Mouse (Mus musculus): ENCODE results near the gene Epha1. TPM values are rescaled to one million over a fixed set of nuclear protein-coding genes. Genes with fewer than 3 reads are reported as not detected.

Gene Epha1
- polyA plus RNA-seq, 1 experiment from 2014 or later, result 20.1 TPM

DNA sequence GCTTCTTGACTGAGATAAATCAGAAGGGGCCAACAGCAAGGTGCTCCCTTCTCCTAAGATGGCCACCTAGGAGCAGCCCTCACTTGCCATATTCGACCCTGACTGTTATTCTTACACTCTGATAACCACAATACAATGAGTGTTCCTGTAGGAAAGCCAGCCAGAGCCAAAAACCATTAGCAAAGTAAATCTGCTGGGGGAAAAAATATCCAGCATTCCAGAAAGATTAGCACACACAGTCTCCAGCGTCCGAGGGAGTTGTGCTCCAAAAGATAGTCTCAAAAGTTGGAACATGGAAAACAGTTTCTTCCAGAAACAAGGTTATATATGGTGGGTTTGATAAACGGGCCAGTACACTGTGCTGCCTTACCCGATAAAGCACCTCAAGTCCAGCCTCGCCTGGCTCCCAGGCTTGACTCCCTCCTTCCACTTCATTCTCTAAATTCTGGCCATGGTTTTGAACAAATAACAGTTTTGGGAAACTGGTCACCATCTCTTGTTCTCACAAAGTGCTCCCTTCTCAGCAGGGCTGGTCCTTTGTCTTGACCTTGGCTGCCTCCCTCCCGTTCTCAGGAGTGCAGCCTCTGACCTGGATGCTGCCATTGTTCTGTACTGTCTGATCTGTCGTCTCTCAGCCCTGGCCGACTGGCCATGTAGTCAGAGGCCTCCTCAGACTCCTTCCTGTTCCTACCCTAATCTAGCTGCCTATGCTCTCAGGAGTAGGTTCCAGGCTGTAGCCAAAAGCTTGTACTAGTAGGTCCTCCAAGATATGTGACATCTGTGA lies 13.5 kb downstream of the Epha1 start:
- peaks cover 39% of the 10 kb centered on the region for H3K36me3 ChIP-seq (ENCODE audit: control insufficient read depth, insufficient read depth, low read length)
- H3K4me2 ChIP-seq (replicated peaks; ENCODE audit: low read depth), result no peak overlapping the region
- H3K27ac ChIP-seq (replicated peaks), result peak overlapping the region; percentile 31; the same call in 1 of the 2 replicates
- TF ChIP-seq CTCF (IDR thresholded peaks at IDR 0.05; ENCODE audit: low read depth) (no peak), EP300 (optimal IDR thresholded peaks at IDR 0.05) (no peak)
- H3K27me3 ChIP-seq (ENCODE audit: control insufficient read depth, insufficient read depth, low read length), result no peaks in the 10 kb centered on the region
- no peaks in the 10 kb centered on the region for H3K9me3 ChIP-seq (ENCODE audit: control insufficient read depth, low read length)
- DNase-seq (ENCODE audit: low spot score) (no peak), ATAC-seq (ENCODE audit: low FRiP score, low TSS enrichment) (no peak)
- no peak overlapping the region for H3K4me3 ChIP-seq (ENCODE audit: low read depth, low read length)
- H3K4me1 ChIP-seq (replicated peaks; ENCODE audit: control insufficient read depth, insufficient read depth), result no peaks in the 10 kb centered on the region; the same call in 1 of the 2 replicates
- H3K9ac ChIP-seq (ENCODE audit: low read length), result no peak overlapping the region
- 53% methylated on average over 9 of the region's 9 CpGs for WGBS

DNA sequence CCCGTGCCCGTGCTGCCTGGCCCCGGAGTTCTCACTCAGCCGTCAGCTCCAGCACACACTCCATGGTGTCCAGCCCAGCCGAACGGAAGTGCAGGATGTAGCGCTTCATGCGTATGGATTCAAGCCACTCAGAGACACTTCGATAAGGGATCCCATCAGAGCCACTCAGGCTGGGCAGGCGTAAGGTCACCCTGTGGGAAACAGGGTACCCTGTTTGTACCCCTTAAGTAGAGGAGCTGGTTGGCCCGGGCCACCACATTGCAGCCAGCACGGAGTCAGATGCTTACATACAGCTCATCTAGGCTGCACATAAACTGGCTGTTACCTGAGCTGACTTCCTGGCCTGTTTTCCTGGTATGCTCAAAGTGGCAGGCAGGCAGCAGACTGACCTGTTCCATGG lies 14.2 kb downstream of the Epha1 start:
- TF ChIP-seq EP300 (optimal IDR thresholded peaks at IDR 0.05), result no peak
- no peak for TF ChIP-seq CTCF (IDR thresholded peaks at IDR 0.05; ENCODE audit: low read depth)
- Histone ChIP-seq H3K36me3 (ENCODE audit: control insufficient read depth, insufficient read depth, low read length) (peaks cover 39% of the 10 kb centered on the region), H3K27me3 (ENCODE audit: control insufficient read depth, insufficient read depth, low read length) (no peaks in the 10 kb centered on the region), H3K27ac (replicated peaks) (0 out of 2 replicates have a peak overlapping the region, but pooled peaks have one; percentile 13), H3K9me3 (ENCODE audit: control insufficient read depth, low read length) (no peaks in the 10 kb centered on the region), H3K9ac (ENCODE audit: low read length) (no peak overlapping the region), H3K4me2 (replicated peaks; ENCODE audit: low read depth) (no peak overlapping the region), H3K4me3 (ENCODE audit: low read depth, low read length) (no peak overlapping the region), H3K4me1 (replicated peaks; ENCODE audit: control insufficient read depth, insufficient read depth) (no peaks in the 10 kb centered on the region; the same call in 1 of the 2 replicates)
- DNase-seq (ENCODE audit: low spot score), result no peak
- WGBS, result 87% methylated on average over 12 of the region's 12 CpGs
- no peak for ATAC-seq (ENCODE audit: low FRiP score, low TSS enrichment)

DNA sequence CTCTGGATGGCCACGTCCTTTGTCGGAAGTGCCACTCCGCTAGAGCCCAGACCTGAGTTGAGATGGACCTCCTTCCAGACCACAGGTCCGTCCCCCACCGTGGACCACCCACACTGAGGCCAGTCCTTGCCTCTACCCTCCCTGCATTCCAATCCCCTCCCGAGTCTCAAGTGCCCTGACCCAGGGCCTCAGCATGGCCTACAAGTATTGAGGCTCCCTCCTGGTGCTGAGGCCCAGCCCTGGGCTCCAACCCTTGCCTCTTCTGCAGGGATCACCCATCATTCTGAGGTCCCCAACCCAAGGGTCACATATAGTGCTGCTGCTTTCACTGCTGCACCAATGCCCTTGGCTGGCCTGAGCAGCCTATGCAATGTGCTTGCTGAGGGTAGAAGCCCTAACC lies 15.2 kb downstream of the Epha1 start:
- Histone ChIP-seq H3K9me3 (ENCODE audit: control insufficient read depth, low read length) (no peaks in the 10 kb centered on the region), H3K27ac (replicated peaks) (no peak overlapping the region), H3K4me1 (replicated peaks; ENCODE audit: control insufficient read depth, insufficient read depth) (peaks cover 2% of the 10 kb centered on the region), H3K4me3 (ENCODE audit: low read depth, low read length) (no peak overlapping the region), H3K36me3 (ENCODE audit: control insufficient read depth, insufficient read depth, low read length) (peaks cover 41% of the 10 kb centered on the region), H3K4me2 (replicated peaks; ENCODE audit: low read depth) (no peak overlapping the region), H3K27me3 (ENCODE audit: control insufficient read depth, insufficient read depth, low read length) (no peaks in the 10 kb centered on the region), H3K9ac (ENCODE audit: low read length) (no peak overlapping the region)
- DNase-seq (ENCODE audit: low spot score), result no peak
- TF ChIP-seq EP300 (optimal IDR thresholded peaks at IDR 0.05) (no peak), CTCF (IDR thresholded peaks at IDR 0.05; ENCODE audit: low read depth) (no peak)
- no peak for ATAC-seq (ENCODE audit: low FRiP score, low TSS enrichment)
- WGBS, result 64% methylated on average over 6 of the region's 6 CpGs

DNA sequence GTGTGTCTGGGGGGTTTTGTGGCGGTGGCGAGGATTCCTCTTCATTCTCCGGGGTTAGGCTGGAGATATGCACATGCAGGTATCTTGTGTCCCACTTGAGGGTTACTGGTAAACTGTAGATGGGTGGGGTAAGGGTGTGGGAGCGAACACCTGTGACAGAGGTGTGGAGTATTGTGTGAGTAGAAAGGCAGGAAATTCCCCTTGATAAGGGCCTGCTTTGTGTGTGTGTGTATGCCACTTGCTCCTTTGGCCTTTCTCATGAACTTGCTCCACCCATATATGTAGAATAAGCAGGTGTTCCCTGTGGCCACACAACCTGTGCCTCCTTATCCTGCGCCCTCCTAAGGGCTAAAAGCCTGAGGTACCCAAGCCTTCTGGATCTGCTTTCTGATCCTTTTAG lies 16.2 kb downstream of the Epha1 start:
- TF ChIP-seq CTCF (IDR thresholded peaks at IDR 0.05; ENCODE audit: low read depth), result no peak
- TF ChIP-seq EP300 (optimal IDR thresholded peaks at IDR 0.05), result no peak
- Histone ChIP-seq H3K27ac (replicated peaks) (peak overlapping the region; percentile 40; the same call in 1 of the 2 replicates), H3K4me3 (ENCODE audit: low read depth, low read length) (no peak overlapping the region), H3K27me3 (ENCODE audit: control insufficient read depth, insufficient read depth, low read length) (no peaks in the 10 kb centered on the region), H3K9ac (ENCODE audit: low read length) (no peak overlapping the region), H3K4me1 (replicated peaks; ENCODE audit: control insufficient read depth, insufficient read depth) (peaks cover 7% of the 10 kb centered on the region), H3K4me2 (replicated peaks; ENCODE audit: low read depth) (no peak overlapping the region), H3K36me3 (ENCODE audit: control insufficient read depth, insufficient read depth, low read length) (peaks cover 41% of the 10 kb centered on the region), H3K9me3 (ENCODE audit: control insufficient read depth, low read length) (no peaks in the 10 kb centered on the region)
- DNase-seq (ENCODE audit: low spot score) (peak; percentile 54), ATAC-seq (ENCODE audit: low FRiP score, low TSS enrichment) (peak; percentile 85)
- WGBS, result 70% methylated on average over 5 of the region's 5 CpGs

DNA sequence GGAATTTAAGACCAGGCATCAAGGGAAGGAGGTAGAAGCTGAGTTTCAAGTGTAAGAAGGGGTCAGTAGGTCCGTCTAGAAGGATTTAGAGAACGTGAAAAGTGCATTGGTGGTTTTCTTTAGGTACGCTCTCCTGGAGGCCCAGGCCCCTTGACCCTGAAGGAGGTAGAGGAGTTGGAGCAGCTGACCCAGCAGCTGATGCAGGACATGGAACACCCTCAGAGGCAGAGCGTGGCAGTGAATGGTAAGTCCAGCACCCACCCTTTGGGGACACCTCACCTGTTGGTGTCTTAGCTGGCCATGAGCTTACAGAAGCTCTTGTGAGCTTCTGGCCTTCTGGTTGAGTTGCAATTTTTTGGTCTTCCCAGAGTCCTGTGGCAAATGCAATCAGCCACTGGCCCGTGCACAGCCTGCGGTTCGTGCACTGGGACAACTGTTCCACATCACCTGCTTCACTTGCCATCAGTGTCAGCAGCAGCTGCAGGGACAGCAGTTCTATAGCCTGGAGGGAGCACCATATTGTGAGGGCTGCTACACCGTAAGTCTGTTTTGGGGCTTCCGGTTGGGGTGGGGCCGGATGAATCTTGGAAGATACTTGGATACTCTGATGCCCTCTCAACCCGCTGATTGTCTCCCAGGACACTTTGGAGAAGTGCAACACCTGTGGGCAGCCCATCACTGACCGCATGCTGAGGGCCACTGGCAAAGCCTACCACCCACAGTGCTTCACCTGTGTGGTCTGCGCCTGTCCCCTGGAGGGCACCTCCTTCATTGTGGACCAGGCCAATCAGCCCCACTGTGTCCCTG lies 17.1 kb downstream of the Epha1 start:
- Histone ChIP-seq H3K9ac (ENCODE audit: low read length) (no peak overlapping the region), H3K4me2 (replicated peaks; ENCODE audit: low read depth) (no peak overlapping the region), H3K9me3 (ENCODE audit: control insufficient read depth, low read length) (no peaks in the 10 kb centered on the region), H3K27ac (replicated peaks) (no peak overlapping the region), H3K27me3 (ENCODE audit: control insufficient read depth, insufficient read depth, low read length) (no peaks in the 10 kb centered on the region), H3K36me3 (ENCODE audit: control insufficient read depth, insufficient read depth, low read length) (peaks cover 33% of the 10 kb centered on the region), H3K4me1 (replicated peaks; ENCODE audit: control insufficient read depth, insufficient read depth) (peaks cover 12% of the 10 kb centered on the region), H3K4me3 (ENCODE audit: low read depth, low read length) (no peak overlapping the region)
- no peak for DNase-seq (ENCODE audit: low spot score)
- TF ChIP-seq EP300 (optimal IDR thresholded peaks at IDR 0.05), result no peak
- TF ChIP-seq CTCF (IDR thresholded peaks at IDR 0.05; ENCODE audit: low read depth), result no peak
- no peak for ATAC-seq (ENCODE audit: low FRiP score, low TSS enrichment)
- WGBS, result 91% methylated on average over 13 of the region's 13 CpGs

Data from stomach, postnatal 0 days (tissue).